Mouse (Mus musculus) forebrain, embryonic 15.5 days (tissue): ENCODE results near the gene Rnf185. TPM values are rescaled to one million over a fixed set of nuclear protein-coding genes. Genes with fewer than 3 reads are reported as not detected.
A peak's percentile ranks its signal among the peaks of the same experiment; 100 is the strongest.

Source experiments
- ATAC-seq: fragments of 200-750 bp; cut with Nextera tagmentation; replicated peaks from 2 replicates; pipeline ENCODE4 v1.8.0; 2017; ENCODE audit warnings: mild to moderate bottlenecking, moderate TSS enrichment, moderate library complexity
- H3K27ac ChIP-seq: fragments of 300-500 bp; sonication (generic); replicated peaks from 2 replicates; pipeline ENCODE4 v1.5.1; 2015; ENCODE audit warnings: mild to moderate bottlenecking, inconsistent platforms
- H3K27me3 ChIP-seq: fragments of 300-500 bp; sonication (generic); 2 replicates; pipeline ENCODE4 v1.6.1; 2015; ENCODE audit warnings: inconsistent platforms
- H3K36me3 ChIP-seq: fragments of 300-500 bp; sonication (generic); 2 replicates; pipeline ENCODE4 v1.6.1; 2015; ENCODE audit warnings: mild to moderate bottlenecking, inconsistent platforms
- H3K4me1 ChIP-seq: fragments of 300-500 bp; sonication (generic); 2 replicates; pipeline ENCODE4 v1.6.1; 2015; ENCODE audit warnings: inconsistent platforms
- H3K4me2 ChIP-seq: fragments of 300-500 bp; sonication (generic); replicated peaks from 2 replicates; pipeline ENCODE4 v1.6.1; 2015; ENCODE audit warnings: mild to moderate bottlenecking, inconsistent platforms
- H3K4me3 ChIP-seq: fragments of 300-500 bp; sonication (generic); 2 replicates; pipeline ENCODE4 v1.5.1; 2015; ENCODE audit warnings: mild to moderate bottlenecking, inconsistent platforms
- H3K9ac ChIP-seq: fragments of 300-500 bp; sonication (generic); replicated peaks from 2 replicates; pipeline ENCODE4 v1.6.1; 2015; ENCODE audit warnings: mild to moderate bottlenecking, inconsistent platforms
- H3K9me3 ChIP-seq: fragments of 300-500 bp; sonication (generic); 2 replicates; pipeline ENCODE4 v1.6.1; 2016; ENCODE audit warnings: inconsistent platforms
- WGBS: fragments of 180-500 bp; shearing (Covaris S2); methylation state at CpG from one replicate; pipeline ENCODE4 v1.1.7; 2015; ENCODE audit warnings: mixed read lengths; 5-methylcytosine and 5-hydroxymethylcytosine counted together
- polyA plus RNA-seq: library from polyadenylated mRNA; unstranded; fragments of >200 nt; fragmentation: Nextera tagmentation; extraction: Ambion mirVana; gene quantifications from 2 replicates; pipeline ENCODE4 v1.2.1, GENCODE M21; 2015

Gene Rnf185
- polyA plus RNA-seq, 1 experiment from 2014 or later, result 41.6 TPM

DNA sequence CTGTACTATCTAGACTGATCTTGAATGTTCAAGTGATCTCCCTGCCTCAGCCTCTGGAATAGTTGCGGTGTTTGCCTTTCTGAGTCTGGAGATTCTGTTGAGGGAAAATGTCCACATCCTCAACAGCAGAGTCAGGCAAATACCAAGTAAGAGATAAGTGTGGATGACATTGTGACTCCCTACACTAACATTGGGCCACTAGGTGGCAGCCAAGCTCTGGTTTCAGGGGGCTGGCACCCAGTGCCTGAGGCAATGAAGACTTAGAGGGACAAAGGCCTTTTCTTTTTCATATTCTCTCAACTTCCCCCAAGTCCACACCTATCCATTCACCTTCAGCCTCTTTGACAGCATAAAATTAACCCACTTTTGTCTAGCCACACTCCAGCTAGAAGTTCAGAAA lies 20.3 kb upstream of the Rnf185 start:
- WGBS, result 31% methylated on average over 1 of the region's 1 CpGs
- H3K4me1 ChIP-seq, result no peaks in the 10 kb centered on the region
- no peak overlapping the region for H3K9ac ChIP-seq
- H3K9me3 ChIP-seq, result no peaks in the 10 kb centered on the region
- peak; percentile 86 for ATAC-seq
- H3K36me3 ChIP-seq, result no peaks in the 10 kb centered on the region
- no peaks in the 10 kb centered on the region for H3K27me3 ChIP-seq
- H3K4me3 ChIP-seq, result no peak overlapping the region
- H3K4me2 ChIP-seq, result no peak overlapping the region
- no peak overlapping the region for H3K27ac ChIP-seq

- H3K4me2 ChIP-seq, result no peak overlapping the region
- 28% methylated on average over 11 of the region's 11 CpGs for WGBS
- H3K4me3 ChIP-seq, result no peak overlapping the region
- no peaks in the 10 kb centered on the region for H3K36me3 ChIP-seq
- ATAC-seq, result no peak
- H3K27me3 ChIP-seq, result no peaks in the 10 kb centered on the region
- no peak overlapping the region for H3K9ac ChIP-seq
- no peaks in the 10 kb centered on the region for H3K9me3 ChIP-seq
- no peak overlapping the region for H3K27ac ChIP-seq
- H3K4me1 ChIP-seq, result no peaks in the 10 kb centered on the region
These were observed 19.3 kb upstream of the Rnf185 start for GRCm38 (mm10) chr11:3471448-3471850.

- WGBS, result 83% methylated on average over 1 of the region's 1 CpGs
These were observed 10.7 kb upstream of the Rnf185 start for GRCm38 (mm10) chr11:3462846-3463245.

DNA sequence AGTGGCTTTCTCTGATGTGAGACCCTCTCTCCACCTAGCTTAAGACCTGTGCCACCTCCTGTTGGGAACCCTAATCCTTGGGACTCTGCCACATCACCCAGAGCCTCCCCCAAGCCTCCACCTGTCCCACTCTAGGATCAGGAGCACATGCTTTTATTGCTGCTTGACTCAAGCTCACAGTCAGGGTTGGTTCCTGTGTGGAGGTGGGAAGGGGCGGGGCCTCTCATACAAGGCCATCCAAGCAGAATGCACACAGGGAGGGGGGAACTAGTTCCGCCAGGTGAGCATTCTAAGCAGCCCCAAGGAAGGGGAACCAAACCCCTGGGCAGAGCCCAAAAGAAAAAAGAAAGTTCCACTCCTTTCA lies 6.9 kb upstream of the Rnf185 start:
- Histone ChIP-seq H3K27me3 (no peaks in the 10 kb centered on the region), H3K27ac (no peak overlapping the region), H3K36me3 (no peaks in the 10 kb centered on the region), H3K4me2 (no peak overlapping the region), H3K9ac (no peak overlapping the region), H3K4me1 (no peaks in the 10 kb centered on the region), H3K4me3 (no peak overlapping the region), H3K9me3 (no peaks in the 10 kb centered on the region)
- 79% methylated on average over 2 of the region's 2 CpGs for WGBS
- ATAC-seq, result no peak

More at GRCm38 (mm10) chr11:3462846-3463245, 10.7 kb upstream of the Rnf185 start:
- no peaks in the 10 kb centered on the region for H3K4me1 ChIP-seq
- no peaks in the 10 kb centered on the region for H3K27me3 ChIP-seq
- no peak overlapping the region for H3K9ac ChIP-seq
- no peak overlapping the region for H3K4me2 ChIP-seq
- H3K9me3 ChIP-seq, result no peaks in the 10 kb centered on the region
- no peak overlapping the region for H3K27ac ChIP-seq
- no peaks in the 10 kb centered on the region for H3K36me3 ChIP-seq
- ATAC-seq, result no peak
- H3K4me3 ChIP-seq, result no peak overlapping the region

DNA sequence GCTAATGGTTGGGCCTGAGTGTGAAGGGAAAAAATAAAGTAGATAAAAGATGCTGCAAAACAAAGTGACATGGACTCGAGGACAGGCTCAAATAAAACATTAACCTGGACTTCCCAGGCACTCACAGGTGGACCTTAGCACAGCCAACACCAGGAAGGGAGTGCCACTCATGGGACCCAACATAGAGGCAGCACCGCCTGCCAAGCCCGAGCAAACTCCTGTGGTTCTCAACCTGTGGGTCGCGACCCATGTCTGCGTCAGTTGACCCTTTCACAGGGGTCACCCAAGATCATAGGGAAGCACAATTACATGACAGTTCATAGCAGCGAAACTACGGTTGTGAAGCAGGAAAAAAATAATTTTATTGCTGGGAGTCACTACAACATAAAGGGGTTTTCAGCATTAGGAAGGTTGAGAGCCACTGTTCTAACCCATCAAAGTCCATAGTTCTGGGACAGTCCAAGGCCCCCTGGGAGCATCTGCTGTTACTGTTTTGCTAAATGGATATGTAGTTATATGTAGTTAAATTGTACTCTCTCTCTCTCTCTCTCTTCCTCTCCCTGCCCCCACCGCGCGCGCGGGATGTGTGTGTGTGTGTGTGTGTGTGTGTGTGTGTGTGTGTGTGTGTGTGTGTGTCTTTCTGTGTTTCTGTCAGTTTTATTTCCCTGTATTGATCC lies 6.4 kb upstream of the Rnf185 start:
- H3K4me1 ChIP-seq, result peaks cover 4% of the 10 kb centered on the region
- no peaks in the 10 kb centered on the region for H3K36me3 ChIP-seq
- no peaks in the 10 kb centered on the region for H3K9me3 ChIP-seq
- H3K4me2 ChIP-seq, result no peak overlapping the region
- ATAC-seq, result no peak
- H3K9ac ChIP-seq, result no peak overlapping the region
- no peak overlapping the region for H3K4me3 ChIP-seq
- 85% methylated on average over 11 of the region's 13 CpGs for WGBS
- H3K27me3 ChIP-seq, result no peaks in the 10 kb centered on the region
- no peak overlapping the region for H3K27ac ChIP-seq

GRCm38 (mm10) chr11:3456354-3456753 lies 4.2 kb upstream of the Rnf185 start:
- WGBS, result 50% methylated on average over 1 of the region's 1 CpGs
- Histone ChIP-seq H3K4me3 (no peak overlapping the region), H3K27ac (no peak overlapping the region), H3K4me2 (no peak overlapping the region), H3K9me3 (no peaks in the 10 kb centered on the region), H3K36me3 (no peaks in the 10 kb centered on the region), H3K4me1 (peaks cover 8% of the 10 kb centered on the region), H3K9ac (no peak overlapping the region), H3K27me3 (no peaks in the 10 kb centered on the region)
- no peak for ATAC-seq

GRCm38 (mm10) chr11:3454506-3454905 lies 2.3 kb upstream of the Rnf185 start:
- Histone ChIP-seq H3K9ac (no peak overlapping the region), H3K36me3 (no peaks in the 10 kb centered on the region), H3K4me3 (no peak overlapping the region), H3K27ac (no peak overlapping the region), H3K9me3 (no peaks in the 10 kb centered on the region), H3K27me3 (no peaks in the 10 kb centered on the region), H3K4me1 (peaks cover 25% of the 10 kb centered on the region), H3K4me2 (no peak overlapping the region)
- WGBS, result 95% methylated on average over 3 of the region's 3 CpGs
- ATAC-seq, result no peak

DNA sequence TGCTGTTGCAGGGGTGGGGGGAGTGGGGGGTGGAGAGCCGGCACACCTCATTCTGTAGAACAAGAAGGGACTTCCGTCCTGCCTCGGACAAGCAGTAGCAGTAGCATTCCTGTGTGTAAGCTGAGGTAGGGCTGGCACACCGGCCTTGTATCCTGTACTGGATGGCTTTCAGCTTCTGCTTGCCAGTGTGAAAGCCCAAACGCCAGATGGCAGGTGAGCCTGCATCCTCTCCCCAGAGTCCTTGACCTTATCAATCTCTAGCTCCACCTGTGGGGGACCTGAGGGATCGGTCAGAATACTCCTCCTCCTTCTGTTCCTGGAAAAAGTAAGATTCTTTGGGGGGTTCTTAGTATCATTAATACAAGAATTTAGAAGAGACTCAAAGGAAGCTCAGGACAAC lies 1.3 kb upstream of the Rnf185 start:
- WGBS, result 80% methylated on average over 6 of the region's 6 CpGs
- peak overlapping the region; percentile 53 for H3K4me2 ChIP-seq
- no peak overlapping the region for H3K9ac ChIP-seq

GRCm38 (mm10) chr11:3452769-3453168 lies 606 bp upstream of the Rnf185 start:
- H3K27ac ChIP-seq, result peak overlapping the region; percentile 90
- H3K4me2 ChIP-seq, result peak overlapping the region; percentile 53
- 3% methylated on average over 9 of the region's 9 CpGs for WGBS
- H3K36me3 ChIP-seq, result no peaks in the 10 kb centered on the region
- H3K4me1 ChIP-seq, result peaks cover 25% of the 10 kb centered on the region
- ATAC-seq, result peak; percentile 47
- H3K9me3 ChIP-seq, result no peaks in the 10 kb centered on the region
- H3K9ac ChIP-seq, result peak overlapping the region; percentile 90
- peak overlapping the region; percentile 78 for H3K4me3 ChIP-seq
- no peaks in the 10 kb centered on the region for H3K27me3 ChIP-seq

More for the DNA sequence above, 1.3 kb upstream of the Rnf185 start:
- Histone ChIP-seq H3K27me3 (no peaks in the 10 kb centered on the region), H3K4me1 (peaks cover 25% of the 10 kb centered on the region), H3K9me3 (no peaks in the 10 kb centered on the region), H3K27ac (no peak overlapping the region), H3K36me3 (no peaks in the 10 kb centered on the region), H3K4me3 (peak overlapping the region; percentile 78)
- ATAC-seq, result no peak

DNA sequence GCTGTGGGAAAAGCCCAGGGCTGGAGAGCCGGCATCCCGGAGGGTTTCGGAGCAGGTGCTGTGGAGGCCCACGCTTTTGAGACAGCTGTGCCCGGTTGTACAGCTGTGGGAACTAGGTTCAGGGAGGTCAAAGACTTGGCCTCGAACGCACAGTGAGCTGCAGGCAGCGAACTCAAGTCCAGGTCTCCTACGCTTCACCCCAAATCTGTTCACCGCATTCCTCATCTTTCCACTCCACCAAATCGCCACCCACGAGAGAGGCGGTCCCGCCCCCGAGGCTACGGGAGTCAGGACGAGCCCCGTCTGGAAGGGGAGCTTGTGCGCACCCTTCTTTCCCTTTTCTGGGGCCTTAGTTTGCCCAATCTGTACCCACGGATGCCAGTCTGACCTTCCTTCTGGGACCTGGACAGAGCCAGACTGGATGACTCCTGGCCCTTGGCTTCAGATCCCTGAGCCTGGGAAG lies 431 bp downstream of the Rnf185 start:
- Histone ChIP-seq H3K9ac (peak overlapping the region; percentile 90), H3K9me3 (no peaks in the 10 kb centered on the region), H3K4me2 (peak overlapping the region; percentile 53), H3K27me3 (no peaks in the 10 kb centered on the region), H3K36me3 (no peaks in the 10 kb centered on the region), H3K27ac (peak overlapping the region; percentile 90), H3K4me3 (peak overlapping the region; percentile 78), H3K4me1 (peaks cover 25% of the 10 kb centered on the region)
- under 1% methylated on average over 20 of the region's 20 CpGs for WGBS
- no peak; the same call in 1 of the 2 replicates for ATAC-seq

- no peaks in the 10 kb centered on the region for H3K36me3 ChIP-seq
- 92% methylated on average over 8 of the region's 8 CpGs for WGBS
These were observed 7.3 kb downstream of the Rnf185 start for GRCm38 (mm10) chr11:3444875-3445274.

DNA sequence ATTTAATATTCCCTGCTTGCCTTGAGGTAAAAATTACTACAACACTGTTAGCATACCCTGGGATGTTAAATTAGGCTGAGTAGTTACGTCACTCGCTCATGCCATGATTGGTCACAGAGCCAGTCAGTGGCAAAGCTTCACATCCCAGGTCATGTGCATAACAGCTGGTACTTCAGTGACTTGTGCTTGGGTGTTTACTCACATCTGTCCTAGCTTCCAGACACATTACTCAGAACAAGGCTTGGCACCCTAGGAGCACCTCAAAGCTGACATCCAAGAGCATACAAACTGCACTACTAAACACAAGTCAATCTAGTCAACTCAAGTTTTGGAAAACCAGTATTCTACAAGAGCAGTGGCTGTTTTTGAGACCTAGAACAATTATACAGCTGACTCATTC lies 9.1 kb downstream of the Rnf185 start:
- no peak overlapping the region for H3K4me2 ChIP-seq
- H3K27ac ChIP-seq, result no peak overlapping the region
- ATAC-seq, result no peak
- WGBS, result 95% methylated on average over 2 of the region's 2 CpGs
- H3K27me3 ChIP-seq, result no peaks in the 10 kb centered on the region
- H3K9ac ChIP-seq, result no peak overlapping the region
- peaks cover 10% of the 10 kb centered on the region for H3K4me1 ChIP-seq
- no peaks in the 10 kb centered on the region for H3K9me3 ChIP-seq
- no peak overlapping the region for H3K4me3 ChIP-seq
- H3K36me3 ChIP-seq, result no peaks in the 10 kb centered on the region

More at GRCm38 (mm10) chr11:3444875-3445274, 7.3 kb downstream of the Rnf185 start:
- no peaks in the 10 kb centered on the region for H3K27me3 ChIP-seq
- H3K9me3 ChIP-seq, result no peaks in the 10 kb centered on the region
- no peak overlapping the region for H3K4me2 ChIP-seq
- ATAC-seq, result no peak
- H3K27ac ChIP-seq, result no peak overlapping the region
- H3K4me1 ChIP-seq, result peaks cover 14% of the 10 kb centered on the region
- no peak overlapping the region for H3K9ac ChIP-seq
- no peak overlapping the region for H3K4me3 ChIP-seq

- Histone ChIP-seq H3K36me3 (no peaks in the 10 kb centered on the region), H3K4me2 (no peak overlapping the region), H3K9ac (no peak overlapping the region), H3K4me3 (no peak overlapping the region), H3K27ac (peak overlapping the region; percentile 77), H3K9me3 (no peaks in the 10 kb centered on the region), H3K4me1 (peaks cover 10% of the 10 kb centered on the region), H3K27me3 (no peaks in the 10 kb centered on the region)
- no peak for ATAC-seq
- 81% methylated on average over 4 of the region's 4 CpGs for WGBS
These were observed 9.5 kb downstream of the Rnf185 start for GRCm38 (mm10) chr11:3442677-3443076.
